Mouse (Mus musculus) forebrain, embryonic 16.5 days (tissue): ENCODE data around the gene Cacna1c. TPM values are rescaled to one million over a fixed set of nuclear protein-coding genes. Genes with fewer than 3 reads are reported as not detected.

ENCODE experiments used
- ATAC-seq: fragments of 200-750 bp; cut with Nextera tagmentation; 2 replicates; pipeline ENCODE4 v1.8.0; 2017; ENCODE audit warnings: mild to moderate bottlenecking, moderate library complexity
- H3K27ac ChIP-seq: fragments of 300-500 bp; sonication (generic); 2 replicates; pipeline ENCODE4 v1.5.1; 2014; ENCODE audit warnings: low read length, control low read depth
- H3K27me3 ChIP-seq: fragments of 300-500 bp; sonication (generic); replicated peaks from 2 replicates; pipeline ENCODE4 v1.6.1; 2014; ENCODE audit warnings: low read length; ENCODE audit not compliant: control insufficient read depth, insufficient read depth
- H3K36me3 ChIP-seq: fragments of 300-500 bp; sonication (generic); 2 replicates; pipeline ENCODE4 v1.6.1; 2014; ENCODE audit not compliant: control insufficient read depth, insufficient read depth
- H3K4me1 ChIP-seq: fragments of 300-500 bp; sonication (generic); replicated peaks from 2 replicates; pipeline ENCODE4 v1.6.1; 2014; ENCODE audit warnings: low read length; ENCODE audit not compliant: control insufficient read depth, insufficient read depth
- H3K4me2 ChIP-seq: fragments of 300-500 bp; sonication (generic); 2 replicates; pipeline ENCODE4 v1.6.1; 2014; ENCODE audit warnings: mild to moderate bottlenecking, low read length, control low read depth
- H3K4me3 ChIP-seq: fragments of 300-500 bp; sonication (generic); replicated peaks from 2 replicates; pipeline ENCODE4 v1.5.1; 2014; ENCODE audit warnings: mild to moderate bottlenecking, low read length, control low read depth
- H3K9ac ChIP-seq: fragments of 300-500 bp; sonication (generic); replicated peaks from 2 replicates; pipeline ENCODE4 v1.6.1; 2014; ENCODE audit warnings: low read depth, low read length, control low read depth
- H3K9me3 ChIP-seq: fragments of 300-500 bp; sonication (generic); 2 replicates; pipeline ENCODE4 v1.6.1; 2016; ENCODE audit warnings: low read length; ENCODE audit not compliant: control insufficient read depth
- WGBS: fragments of 180-500 bp; shearing (Covaris S2); extraction: QIAGEN DNeasy Blood & Tissue Kit; methylation state at CpG from one replicate; pipeline ENCODE4 v1.1.7; 2014; 5-methylcytosine and 5-hydroxymethylcytosine counted together
- polyA plus RNA-seq: library from polyadenylated mRNA; unstranded; fragments of >200 nt; fragmentation: Nextera tagmentation; extraction: Ambion mirVana; gene quantifications from 2 replicates; pipeline ENCODE4 v1.2.1, GENCODE M21; 2015

Cacna1c gene
- polyA plus RNA-seq, 1 experiment from 2014 or later = 9.8 TPM

DNA sequence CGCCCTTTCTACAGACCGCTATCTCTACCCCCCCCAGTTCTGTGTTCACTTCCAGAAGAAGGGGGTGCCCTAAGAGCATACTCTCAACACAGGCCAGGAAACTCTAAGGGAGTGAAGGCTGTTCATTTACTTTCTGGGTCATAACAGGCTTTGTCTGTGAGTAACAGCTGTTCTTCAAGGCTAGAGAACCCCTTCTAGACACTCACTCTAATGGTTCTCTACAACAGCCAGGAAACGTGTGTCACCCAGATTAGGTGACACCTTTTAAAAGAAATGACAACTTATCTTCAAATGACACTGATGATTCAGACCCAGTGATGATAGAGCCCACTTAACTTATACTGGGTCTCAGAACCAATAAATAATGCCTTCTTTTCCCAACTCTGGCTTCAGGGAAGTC is 461.1 kb downstream of the Cacna1c start:
- Histone ChIP-seq H3K4me1 (peaks cover 26% of the 10 kb centered on the region), H3K9ac (no peak overlapping the region), H3K4me3 (no peak overlapping the region), H3K9me3 (no peaks in the 10 kb centered on the region; the same call in 1 of the 2 replicates), H3K36me3 (no peaks in the 10 kb centered on the region; the same call in 1 of the 2 replicates), H3K27me3 (no peaks in the 10 kb centered on the region), H3K4me2 (no peak overlapping the region), H3K27ac (no peak overlapping the region)
- 90% methylated on average over 3 of the region's 3 CpGs for whole genome bisulfite sequencing
- ATAC-seq = no peak

DNA sequence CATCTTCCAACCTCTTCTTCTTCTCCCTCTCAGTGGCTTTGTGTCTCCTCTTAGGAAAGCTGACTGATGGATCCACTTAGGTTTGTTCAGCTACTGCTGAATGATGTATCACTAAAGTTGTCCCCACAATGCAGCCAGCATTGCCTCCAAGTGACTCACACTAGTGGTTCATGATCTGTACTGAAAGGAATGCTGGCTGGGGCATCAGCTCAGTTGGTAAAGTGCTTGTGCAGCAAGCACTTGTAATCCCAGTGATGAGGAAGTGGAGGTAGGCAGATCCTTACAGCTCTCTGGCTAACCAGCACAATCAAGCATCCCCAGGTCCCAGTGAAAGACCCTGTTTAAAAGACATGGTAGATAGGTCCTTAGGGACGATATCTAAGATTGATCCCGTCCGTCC is 464.3 kb downstream of the Cacna1c start:
- Histone ChIP-seq H3K36me3 (peaks cover 2% of the 10 kb centered on the region), H3K9ac (no peak overlapping the region), H3K4me2 (no peak overlapping the region), H3K4me1 (peaks cover under 1% of the 10 kb centered on the region; the same call in 1 of the 2 replicates), H3K27me3 (no peaks in the 10 kb centered on the region), H3K9me3 (peaks cover 4% of the 10 kb centered on the region; the same call in 1 of the 2 replicates), H3K27ac (no peak overlapping the region), H3K4me3 (no peak overlapping the region)
- 94% methylated on average over 3 of the region's 3 CpGs for WGBS
- ATAC-seq = no peak

- Histone ChIP-seq H3K4me2 (no peak overlapping the region), H3K9ac (no peak overlapping the region), H3K27me3 (no peaks in the 10 kb centered on the region), H3K27ac (no peak overlapping the region; the same call in 1 of the 2 replicates), H3K9me3 (peaks cover 3% of the 10 kb centered on the region; the same call in 1 of the 2 replicates), H3K4me1 (no peaks in the 10 kb centered on the region), H3K4me3 (no peak overlapping the region), H3K36me3 (peaks cover 1% of the 10 kb centered on the region; the same call in 1 of the 2 replicates)
- WGBS = 54% methylated on average over 4 of the region's 4 CpGs
- ATAC-seq = no peak
Measured at GRCm38 (mm10) chr6:118724908-118725307, 471.3 kb downstream of the Cacna1c start.

- no peak overlapping the region for H3K9ac ChIP-seq
- ATAC-seq = no peak
- H3K27me3 ChIP-seq = no peaks in the 10 kb centered on the region
- H3K27ac ChIP-seq = no peak overlapping the region
- no peaks in the 10 kb centered on the region for H3K4me1 ChIP-seq
- H3K4me2 ChIP-seq = no peak overlapping the region
- WGBS = 80% methylated on average over 6 of the region's 6 CpGs
- no peak overlapping the region for H3K4me3 ChIP-seq
- H3K36me3 ChIP-seq = no peaks in the 10 kb centered on the region; the same call in 1 of the 2 replicates
- H3K9me3 ChIP-seq = no peaks in the 10 kb centered on the region
Measured at GRCm38 (mm10) chr6:118724388-118724787, 471.8 kb downstream of the Cacna1c start.

GRCm38 (mm10) chr6:118722336-118722735 is 473.9 kb downstream of the Cacna1c start:
- Histone ChIP-seq H3K36me3 (no peaks in the 10 kb centered on the region), H3K9ac (no peak overlapping the region), H3K27me3 (no peaks in the 10 kb centered on the region), H3K27ac (no peak overlapping the region), H3K4me1 (no peaks in the 10 kb centered on the region), H3K9me3 (no peaks in the 10 kb centered on the region), H3K4me3 (no peak overlapping the region), H3K4me2 (no peak overlapping the region)
- 77% methylated on average over 6 of the region's 6 CpGs for WGBS
- ATAC-seq = no peak

- 81% methylated on average over 1 of the region's 1 CpGs for WGBS
- Histone ChIP-seq H3K27me3 (no peaks in the 10 kb centered on the region), H3K9ac (no peak overlapping the region), H3K4me1 (no peaks in the 10 kb centered on the region), H3K36me3 (no peaks in the 10 kb centered on the region), H3K9me3 (no peaks in the 10 kb centered on the region), H3K27ac (no peak overlapping the region), H3K4me2 (no peak overlapping the region), H3K4me3 (no peak overlapping the region)
- no peak for ATAC-seq
Measured at GRCm38 (mm10) chr6:118719486-118719885, 476.7 kb downstream of the Cacna1c start.

DNA sequence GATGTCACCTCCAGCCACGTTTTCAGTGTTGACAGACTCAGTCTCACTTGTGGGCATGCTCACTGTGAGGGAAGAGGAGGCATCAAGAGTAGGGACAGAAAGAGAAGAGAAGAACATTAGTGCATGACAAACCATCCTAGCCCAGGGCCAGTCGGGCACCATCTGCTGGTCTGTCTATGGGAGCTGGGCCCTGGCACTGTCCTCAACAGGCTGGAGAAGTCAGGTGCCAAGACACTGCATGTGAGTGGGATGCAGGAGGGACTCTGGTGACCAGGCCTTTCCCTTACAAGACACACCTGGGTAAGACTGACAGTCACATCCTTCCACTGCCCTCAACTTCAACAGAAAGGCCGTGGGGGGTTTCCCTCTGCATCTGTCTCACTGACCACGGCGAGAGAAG is 482.9 kb downstream of the Cacna1c start:
- ATAC-seq = no peak
- H3K36me3 ChIP-seq = no peaks in the 10 kb centered on the region
- H3K4me1 ChIP-seq = peaks cover 5% of the 10 kb centered on the region; the same call in 1 of the 2 replicates
- no peak overlapping the region for H3K4me3 ChIP-seq
- H3K4me2 ChIP-seq = no peak overlapping the region
- H3K9me3 ChIP-seq = no peaks in the 10 kb centered on the region
- H3K27me3 ChIP-seq = no peaks in the 10 kb centered on the region
- 86% methylated on average over 5 of the region's 5 CpGs for WGBS
- H3K9ac ChIP-seq = no peak overlapping the region
- no peak overlapping the region for H3K27ac ChIP-seq

- H3K36me3 ChIP-seq = no peaks in the 10 kb centered on the region
- 51% methylated on average over 14 of the region's 14 CpGs for WGBS
- H3K9ac ChIP-seq = no peak overlapping the region
- H3K4me1 ChIP-seq = peaks cover 9% of the 10 kb centered on the region
- H3K4me3 ChIP-seq = no peak overlapping the region
- no peak overlapping the region for H3K27ac ChIP-seq
- no peaks in the 10 kb centered on the region for H3K9me3 ChIP-seq
- no peaks in the 10 kb centered on the region for H3K27me3 ChIP-seq
- peak; percentile 73 for ATAC-seq
- H3K4me2 ChIP-seq = no peak overlapping the region
Measured at GRCm38 (mm10) chr6:118711677-118712322, 484.4 kb downstream of the Cacna1c start.

- H3K27ac ChIP-seq = 0 out of 2 replicates have a peak overlapping the region, but pooled peaks have one; percentile 10
- H3K27me3 ChIP-seq = no peaks in the 10 kb centered on the region
- H3K4me2 ChIP-seq = no peak overlapping the region
- WGBS = 45% methylated on average over 4 of the region's 4 CpGs
- no peak for ATAC-seq
- no peaks in the 10 kb centered on the region for H3K36me3 ChIP-seq
- peaks cover 9% of the 10 kb centered on the region for H3K4me1 ChIP-seq
- H3K9me3 ChIP-seq = no peaks in the 10 kb centered on the region
- no peak overlapping the region for H3K4me3 ChIP-seq
- no peak overlapping the region for H3K9ac ChIP-seq
Measured at GRCm38 (mm10) chr6:118707066-118707465, 489.2 kb downstream of the Cacna1c start.
